Mouse (Mus musculus) thymus, postnatal 0 days (tissue): ENCODE measurements around the gene Tfb2m. TPM values are rescaled to one million over a fixed set of nuclear protein-coding genes. Genes with fewer than 3 reads are reported as not detected.

Experiments used
- DNase-seq: peaks from one replicate; pipeline ENCODE4 v3.0.0-alpha.2; 2015; ENCODE audit warnings: low spot score
- polyA plus RNA-seq: library from polyadenylated mRNA; unstranded; fragments of >200 nt; fragmentation: Nextera tagmentation; extraction: Ambion mirVana; gene quantifications from 2 replicates; pipeline ENCODE4 v1.2.1, GENCODE M21; 2015

Gene Tfb2m
- polyA plus RNA-seq, 1 experiment from 2014 or later, result 39.6 TPM

- no peak for DNase-seq
Measured at GRCm38 (mm10) chr1:179559446-179560194, 13.6 kb upstream of the Tfb2m start.

GRCm38 (mm10) chr1:179556921-179557320, 10.9 kb upstream of the Tfb2m start:
- DNase-seq, result no peak

GRCm38 (mm10) chr1:179553949-179554347, 7.9 kb upstream of the Tfb2m start:
- DNase-seq, result no peak

- no peak for DNase-seq
Measured at GRCm38 (mm10) chr1:179553197-179553948, 7.3 kb upstream of the Tfb2m start.

- no peak for DNase-seq
Measured at GRCm38 (mm10) chr1:179552751-179553150, 6.7 kb upstream of the Tfb2m start.

- no peak for DNase-seq
Measured at GRCm38 (mm10) chr1:179551921-179552320, 5.9 kb upstream of the Tfb2m start.

GRCm38 (mm10) chr1:179551336-179551735, 5.3 kb upstream of the Tfb2m start:
- DNase-seq, result no peak

- DNase-seq, result peak; percentile 64
Measured at GRCm38 (mm10) chr1:179548996-179549752, 3.1 kb upstream of the Tfb2m start.

GRCm38 (mm10) chr1:179548220-179548619, 2.2 kb upstream of the Tfb2m start:
- DNase-seq, result no peak

GRCm38 (mm10) chr1:179547176-179547575, 1.1 kb upstream of the Tfb2m start:
- DNase-seq, result no peak

- peak; percentile 82 for DNase-seq
Measured at GRCm38 (mm10) chr1:179546551-179546917, 467 bp upstream of the Tfb2m start.

- DNase-seq, result peak; percentile 30
Measured at GRCm38 (mm10) chr1:179541502-179541901, 4.6 kb downstream of the Tfb2m start.

GRCm38 (mm10) chr1:179539887-179540286, 6.2 kb downstream of the Tfb2m start:
- DNase-seq, result no peak

GRCm38 (mm10) chr1:179539054-179539453, 7.0 kb downstream of the Tfb2m start:
- DNase-seq, result no peak

GRCm38 (mm10) chr1:179519901-179520300, 26.2 kb downstream of the Tfb2m start:
- peak; percentile 62 for DNase-seq

- peak; percentile 92 for DNase-seq
Measured at GRCm38 (mm10) chr1:179517713-179518465, 28.2 kb downstream of the Tfb2m start, which contains the start of gene Smyd3. Gene Smyd3, minus strand, starts transcription at chr1:179518041.

GRCm38 (mm10) chr1:179516941-179517712, 28.9 kb downstream of the Tfb2m start:
- DNase-seq, result peak; percentile 56

GRCm38 (mm10) chr1:179511895-179512294, 34.2 kb downstream of the Tfb2m start:
- DNase-seq, result peak; percentile 35

GRCm38 (mm10) chr1:179510546-179511340, 35.3 kb downstream of the Tfb2m start:
- no peak for DNase-seq
